Mouse (Mus musculus): ENCODE data around the gene Tmem200b.

Gene Tmem200b

GRCm38 (mm10) chr4:131911521-131911920 is 10.1 kb upstream of the Tmem200b start:
- no peak for DNase-seq

GRCm38 (mm10) chr4:131913526-131913925 is 8.0 kb upstream of the Tmem200b start:
- no peak for DNase-seq

GRCm38 (mm10) chr4:131914046-131914643 is 7.4 kb upstream of the Tmem200b start:
- DNase-seq: no peak

DNA sequence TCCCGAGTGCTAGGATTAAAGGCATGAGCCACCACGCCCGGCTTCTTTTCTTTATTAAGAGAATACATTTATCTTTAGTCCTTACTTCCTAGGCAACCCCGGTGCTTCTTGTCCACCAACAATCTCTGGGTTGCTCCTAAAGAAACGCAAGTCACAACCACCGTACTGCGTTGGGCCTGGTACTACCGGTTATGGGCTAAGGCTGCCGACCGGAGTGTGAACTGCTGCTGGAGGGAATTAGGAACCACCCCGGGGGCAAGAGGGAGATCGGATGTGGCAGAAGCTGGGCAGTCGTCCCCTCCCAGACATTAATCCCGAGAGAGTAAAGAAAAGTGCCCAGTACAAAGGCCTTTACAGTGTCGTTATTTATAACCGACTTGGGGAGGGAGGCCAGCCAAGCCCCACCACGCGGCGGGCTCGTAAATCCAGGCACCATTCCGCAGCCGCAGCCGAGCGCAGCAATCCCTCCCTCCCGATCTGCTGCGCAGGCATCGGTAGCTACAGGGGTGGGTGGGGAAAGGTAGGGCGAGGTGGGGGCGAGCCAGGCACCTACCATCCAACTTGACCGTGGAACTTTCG is 6.6 kb upstream of the Tmem200b start:
- peak; percentile 53 for DNase-seq

DNA sequence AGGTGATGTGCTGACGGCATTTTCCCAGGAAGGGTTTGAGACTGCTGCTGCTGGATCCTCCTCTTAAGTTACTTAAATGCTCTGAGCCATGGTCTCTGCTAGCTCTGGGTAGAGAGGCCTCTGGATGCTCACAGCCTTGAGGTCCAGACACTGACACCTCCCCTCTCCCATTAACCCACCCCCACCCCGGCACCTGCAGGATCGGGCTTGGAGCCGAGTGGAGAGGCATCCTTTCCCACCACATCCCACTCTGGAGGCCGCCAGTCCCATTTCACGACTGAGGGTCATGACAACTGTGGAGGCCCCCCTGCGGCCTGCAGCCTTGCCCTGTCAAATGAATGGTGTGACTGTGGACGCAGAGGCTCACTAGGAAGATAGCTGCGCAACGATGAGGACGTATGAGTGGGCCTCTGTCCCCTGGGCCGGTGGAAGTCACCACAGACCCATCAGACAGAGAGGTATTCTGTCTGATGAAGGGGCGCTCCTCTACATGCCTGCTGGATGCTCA is 5.7 kb upstream of the Tmem200b start:
- DNase-seq: no peak

DNA sequence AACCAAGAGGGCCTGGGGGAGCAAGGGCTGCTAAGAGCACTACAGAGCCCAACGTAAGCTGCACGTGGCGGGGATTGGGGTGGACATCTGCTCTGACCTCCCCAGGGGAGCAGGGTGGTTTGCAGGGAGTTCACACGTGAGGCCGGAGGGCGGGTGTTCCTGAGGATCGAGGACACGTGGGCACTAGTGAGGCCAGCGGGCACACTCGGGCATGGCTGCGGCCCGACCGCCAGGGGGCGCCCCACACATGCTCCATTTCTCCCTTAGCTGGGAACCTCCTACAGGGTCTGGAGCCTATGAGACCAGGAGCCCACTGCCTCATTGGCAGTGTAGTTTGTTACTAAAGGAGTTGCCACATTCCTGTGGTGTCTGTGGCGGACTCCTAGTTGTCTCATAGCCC is 5.1 kb upstream of the Tmem200b start:
- peak; percentile 94 for DNase-seq

GRCm38 (mm10) chr4:131917010-131917555 is 4.5 kb upstream of the Tmem200b start:
- DNase-seq: peak; percentile 48

DNA sequence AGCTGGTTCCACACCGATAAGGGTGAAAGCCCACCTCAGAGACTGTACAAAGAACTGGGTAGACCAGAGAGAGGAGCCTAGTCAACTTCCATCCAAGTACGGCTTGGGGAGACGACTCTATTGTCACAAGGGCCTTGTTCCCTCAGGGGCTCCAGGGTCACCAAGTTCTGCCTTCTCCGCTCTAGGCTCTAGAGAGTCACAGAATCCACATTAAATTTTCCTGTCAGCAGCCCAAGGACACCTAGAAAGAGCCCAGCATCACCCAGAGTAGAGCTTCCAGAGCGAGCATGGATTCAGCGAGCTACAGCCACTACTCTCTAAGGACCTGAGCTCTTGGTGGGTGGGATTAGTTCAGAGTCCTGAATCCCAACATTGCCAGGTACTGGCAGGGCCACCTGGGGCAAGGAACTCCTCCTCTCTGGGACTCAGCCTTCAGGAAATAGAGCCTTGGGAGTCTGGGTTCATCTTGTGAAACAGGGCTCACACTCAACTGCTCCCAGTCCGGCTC is 3.5 kb upstream of the Tmem200b start:
- DNase-seq: no peak

GRCm38 (mm10) chr4:131918711-131919500 is 2.7 kb upstream of the Tmem200b start:
- DNase-seq: peak; percentile 55

DNA sequence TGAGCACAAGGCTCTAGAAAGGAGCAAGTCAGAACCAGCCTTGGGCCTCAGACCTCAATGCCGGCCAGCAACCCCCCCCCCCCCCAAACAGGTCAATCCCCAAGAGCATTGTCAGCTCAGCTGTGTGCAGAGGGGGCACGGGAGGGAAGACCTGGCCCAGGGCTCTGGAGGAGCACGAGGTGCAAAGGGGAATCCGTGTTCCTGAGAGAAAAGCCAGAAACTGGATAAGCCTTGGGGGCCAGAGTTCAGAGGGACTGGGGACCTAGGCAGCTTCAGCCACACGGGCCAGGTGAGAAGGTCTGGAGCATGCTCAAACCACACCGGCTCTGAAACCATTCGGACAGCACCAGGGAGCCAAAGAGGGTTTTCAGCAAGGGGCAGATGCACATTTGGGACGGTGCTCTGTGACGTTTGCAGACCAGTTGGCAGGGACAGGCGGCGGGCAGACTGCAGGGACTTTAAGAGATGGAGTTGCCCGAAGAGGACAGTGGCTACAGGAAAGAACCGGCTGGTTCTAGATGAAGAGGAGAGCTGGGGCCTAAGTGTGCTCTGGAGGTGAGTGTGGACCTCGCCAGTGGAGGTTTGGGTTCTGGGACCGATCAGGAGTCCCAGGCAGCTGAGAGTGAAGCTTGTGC is 1.9 kb upstream of the Tmem200b start:
- DNase-seq: no peak

GRCm38 (mm10) chr4:131920141-131920594 is 1.4 kb upstream of the Tmem200b start:
- no peak for DNase-seq

DNA sequence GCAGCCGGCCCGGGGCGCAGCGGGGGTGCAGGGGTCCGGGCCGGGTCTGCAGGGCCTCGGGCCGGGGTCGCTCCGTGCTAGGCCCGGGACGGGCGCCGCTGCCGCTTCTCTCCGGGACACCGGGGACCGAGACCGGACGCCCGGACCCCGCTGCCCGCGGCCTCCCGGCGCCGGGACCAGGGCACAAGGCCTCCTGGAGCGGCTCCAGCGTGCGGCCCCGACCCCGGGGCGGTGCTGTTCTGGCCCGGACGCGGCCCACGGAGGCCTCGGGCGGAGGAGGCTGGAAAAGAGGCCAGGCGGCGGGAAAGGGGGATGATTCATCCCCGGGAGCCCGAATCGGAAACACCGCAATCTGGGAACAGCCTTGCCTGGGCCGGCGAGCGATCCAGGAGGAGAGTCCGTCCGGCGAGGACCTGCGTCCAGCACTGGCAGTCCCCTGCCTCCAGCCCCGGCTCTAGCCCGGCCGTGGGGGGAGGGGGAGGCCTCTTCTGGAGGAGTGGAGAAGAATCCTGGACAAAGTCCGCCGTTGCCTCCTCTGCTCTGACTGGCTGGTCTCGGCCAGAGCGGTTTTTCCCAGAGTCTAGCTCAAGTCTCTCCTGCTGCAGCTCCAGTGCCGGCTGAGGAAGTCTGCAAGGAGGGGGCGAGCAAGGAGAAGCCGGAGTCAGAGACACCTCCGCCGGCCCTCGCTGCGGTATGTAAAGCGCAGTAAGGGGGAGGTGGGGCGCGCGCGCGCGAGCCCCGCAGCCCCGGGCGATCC is 798 bp upstream of the Tmem200b start:
- peak; percentile 72 for DNase-seq

DNA sequence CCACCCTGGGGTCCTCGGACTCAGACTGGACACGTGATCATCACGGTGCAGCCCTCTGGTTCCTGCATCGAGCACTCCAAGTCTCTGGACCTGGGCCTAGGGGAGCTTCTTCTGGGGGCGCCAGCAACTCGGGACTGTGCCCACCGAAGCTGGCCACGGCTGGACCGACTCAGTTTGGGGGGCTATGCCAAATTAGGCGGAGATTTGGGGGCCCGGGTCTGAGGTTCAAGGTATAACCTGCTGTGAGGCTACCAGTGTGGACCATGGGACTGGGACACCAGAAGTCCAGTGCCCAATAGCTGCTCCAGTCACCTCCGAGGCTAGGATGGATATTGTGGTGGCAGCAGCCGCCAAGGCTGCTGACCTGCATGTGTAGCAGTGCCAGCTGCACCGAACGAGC is 833 bp downstream of the Tmem200b start:
- no peak for DNase-seq

- DNase-seq: peak; percentile 92
Measured at GRCm38 (mm10) chr4:131924096-131924810, 2.7 kb downstream of the Tmem200b start.

DNA sequence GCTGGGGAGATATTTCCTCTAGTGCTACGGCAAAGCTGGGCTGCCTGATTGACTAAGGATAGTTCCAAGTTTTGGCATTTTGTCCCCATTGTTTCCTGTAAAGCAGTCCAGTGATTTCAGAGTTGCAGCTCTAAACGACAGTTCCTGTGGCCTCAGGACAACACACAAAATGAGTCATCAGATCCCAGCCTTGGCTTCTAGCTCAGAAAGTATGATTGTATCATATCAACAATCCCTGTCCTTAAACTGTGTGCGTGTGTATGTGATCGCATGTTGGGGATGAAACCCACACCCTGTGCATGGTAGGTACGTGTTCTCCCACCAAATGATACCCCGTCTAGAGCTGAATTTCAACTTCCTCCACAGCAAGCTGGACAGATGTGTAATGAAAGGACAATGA is 7.6 kb downstream of the Tmem200b start:
- DNase-seq: no peak

GRCm38 (mm10) chr4:131939459-131939858 is 17.9 kb downstream of the Tmem200b start:
- DNase-seq: no peak

- no peak for DNase-seq
Measured at GRCm38 (mm10) chr4:131940846-131941245, 19.3 kb downstream of the Tmem200b start.

DNA sequence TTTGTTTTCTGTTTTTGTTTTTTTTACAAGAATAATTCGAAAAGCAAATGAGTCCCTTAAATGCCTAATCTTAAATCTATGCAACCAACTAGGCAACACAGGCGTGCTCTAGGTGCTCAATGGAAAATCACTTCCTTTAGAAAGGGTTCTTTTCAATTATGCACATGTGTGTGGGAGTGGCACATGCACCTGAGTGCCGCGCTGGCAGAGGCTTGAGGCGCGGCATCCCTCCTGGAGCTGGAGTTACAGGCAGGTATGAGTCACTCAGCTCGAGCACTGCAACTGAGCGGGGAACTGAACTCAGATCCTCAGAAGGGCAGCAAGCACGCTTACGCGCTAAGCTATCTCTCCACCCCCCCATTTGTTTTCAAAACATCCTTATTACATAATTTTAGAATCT is 26.3 kb downstream of the Tmem200b start:
- DNase-seq: no peak

GRCm38 (mm10) chr4:131949903-131950302 is 28.3 kb downstream of the Tmem200b start:
- no peak for DNase-seq

- no peak for DNase-seq
Measured at GRCm38 (mm10) chr4:131950657-131951056, 29.1 kb downstream of the Tmem200b start.

- DNase-seq: peak; percentile 23
Measured at GRCm38 (mm10) chr4:131957161-131957560, 35.6 kb downstream of the Tmem200b start.

Data from kidney, adult 9 months (tissue).